Mouse (Mus musculus): ENCODE results near the gene Tmbim6.

DNA sequence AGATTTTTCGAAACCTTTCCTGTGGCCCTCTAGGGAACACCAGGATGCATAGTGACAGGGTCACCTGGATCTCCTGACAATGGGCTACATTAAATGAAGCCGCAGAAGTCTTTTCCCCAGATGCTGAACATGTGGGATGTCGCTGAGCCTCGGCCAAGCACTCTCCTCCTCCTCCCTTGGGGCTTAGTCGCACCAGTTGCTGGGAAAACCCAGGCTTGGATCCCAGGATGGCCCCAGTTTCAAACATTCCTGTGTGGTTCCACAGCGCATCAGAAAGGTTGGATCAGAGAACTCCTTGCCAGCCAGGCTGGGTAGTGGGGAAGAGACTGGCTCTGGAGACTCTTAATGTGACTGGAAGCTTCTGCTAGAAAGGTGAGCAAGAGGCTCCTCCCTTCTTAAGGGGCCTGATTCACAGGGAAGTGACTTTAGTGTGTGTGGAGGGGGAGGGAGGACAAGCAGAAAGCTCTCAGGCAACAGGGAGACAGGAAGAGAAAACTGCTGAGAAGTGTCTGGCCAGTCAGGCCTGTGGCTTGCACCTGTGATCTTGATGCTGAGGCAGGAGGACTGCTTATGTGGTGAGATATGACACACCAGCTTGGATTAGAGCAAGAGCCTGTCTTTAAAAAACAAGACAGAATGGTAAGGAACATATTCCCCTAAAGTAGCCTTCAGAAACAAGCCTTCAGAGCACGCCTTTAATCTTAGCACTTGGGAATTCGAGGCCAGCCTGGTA is 46.5 kb downstream of the Tmbim6 start:
- TF ChIP-seq CTCF (IDR thresholded peaks at IDR 0.05; ENCODE audit: borderline replicate concordance, insufficient read depth, low read length) (no peak), POLR2A (IDR thresholded peaks at IDR 0.05; ENCODE audit: low read depth, low read length) (no peak)

Data from embryonic fibroblast, embryonic 13.5 days (primary cell).